Mouse (Mus musculus) left cerebral cortex, adult 11 months (tissue): ENCODE results near the gene Hps1.

Experiments used
- DNase-seq: peaks from one replicate; pipeline ENCODE4 v3.0.0; 2022; ENCODE audit warnings: low spot score

Gene Hps1

GRCm38 (mm10) chr19:42755148-42755870 lies 24.5 kb downstream of the Hps1 start:
- no peak for DNase-seq

GRCm38 (mm10) chr19:42753141-42753917 lies 26.4 kb downstream of the Hps1 start:
- peak; percentile 15 for DNase-seq

DNA sequence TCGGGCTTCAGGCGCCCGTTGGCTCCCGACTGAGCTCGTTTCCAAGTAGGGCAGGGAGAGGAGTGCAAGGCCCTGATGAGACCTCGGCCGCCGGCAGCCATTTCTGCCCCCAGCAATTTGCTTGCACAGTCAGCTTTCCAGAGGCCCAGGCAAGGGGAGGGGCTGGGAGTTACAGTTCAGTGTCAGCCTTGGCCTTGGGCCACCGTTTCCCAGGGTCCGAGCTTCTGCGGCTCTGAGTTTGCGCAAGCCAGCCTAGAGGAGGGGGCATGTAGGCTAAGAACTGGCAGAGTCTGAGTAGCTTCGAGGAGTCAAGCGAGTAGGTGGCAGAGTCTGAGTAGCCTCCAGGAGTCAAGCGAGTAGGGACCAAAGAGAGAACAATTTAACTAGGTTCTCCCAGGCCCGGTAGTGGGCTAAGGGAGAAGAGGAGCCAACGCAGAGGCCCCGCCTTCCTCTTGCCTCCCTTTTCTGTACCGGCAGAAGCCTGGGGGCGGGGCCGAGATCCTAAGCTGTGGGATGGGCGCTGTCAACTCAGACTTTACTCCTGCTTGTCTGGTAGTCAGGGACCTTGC lies 27.3 kb downstream of the Hps1 start, which contains the start of gene Pyroxd2:
Gene Pyroxd2, minus strand, starts transcription at position 413 of the 569 bp plus-strand sequence.
- DNase-seq: peak; percentile 22

- no peak for DNase-seq
Observed at GRCm38 (mm10) chr19:42750196-42750595, 29.6 kb downstream of the Hps1 start.

- no peak for DNase-seq
Observed at GRCm38 (mm10) chr19:42746702-42747101, 33.1 kb downstream of the Hps1 start.

DNA sequence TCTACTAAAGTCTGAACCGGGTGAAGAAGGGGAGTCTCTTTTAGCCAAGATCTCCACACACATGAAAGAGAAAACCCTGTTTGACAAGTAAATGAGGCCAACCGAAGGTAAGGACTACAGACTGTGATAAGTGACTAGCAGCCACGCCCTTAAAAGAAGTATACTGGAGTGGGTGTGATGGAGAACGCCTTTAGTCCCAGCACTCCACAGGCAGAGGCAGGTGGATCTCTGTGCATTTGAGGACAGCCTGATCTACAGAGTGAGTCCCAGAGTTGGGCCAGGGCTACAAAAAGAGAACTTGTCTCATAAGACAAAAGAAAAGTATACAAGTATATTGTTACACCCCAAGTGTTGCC lies 33.9 kb downstream of the Hps1 start:
- DNase-seq: no peak

DNA sequence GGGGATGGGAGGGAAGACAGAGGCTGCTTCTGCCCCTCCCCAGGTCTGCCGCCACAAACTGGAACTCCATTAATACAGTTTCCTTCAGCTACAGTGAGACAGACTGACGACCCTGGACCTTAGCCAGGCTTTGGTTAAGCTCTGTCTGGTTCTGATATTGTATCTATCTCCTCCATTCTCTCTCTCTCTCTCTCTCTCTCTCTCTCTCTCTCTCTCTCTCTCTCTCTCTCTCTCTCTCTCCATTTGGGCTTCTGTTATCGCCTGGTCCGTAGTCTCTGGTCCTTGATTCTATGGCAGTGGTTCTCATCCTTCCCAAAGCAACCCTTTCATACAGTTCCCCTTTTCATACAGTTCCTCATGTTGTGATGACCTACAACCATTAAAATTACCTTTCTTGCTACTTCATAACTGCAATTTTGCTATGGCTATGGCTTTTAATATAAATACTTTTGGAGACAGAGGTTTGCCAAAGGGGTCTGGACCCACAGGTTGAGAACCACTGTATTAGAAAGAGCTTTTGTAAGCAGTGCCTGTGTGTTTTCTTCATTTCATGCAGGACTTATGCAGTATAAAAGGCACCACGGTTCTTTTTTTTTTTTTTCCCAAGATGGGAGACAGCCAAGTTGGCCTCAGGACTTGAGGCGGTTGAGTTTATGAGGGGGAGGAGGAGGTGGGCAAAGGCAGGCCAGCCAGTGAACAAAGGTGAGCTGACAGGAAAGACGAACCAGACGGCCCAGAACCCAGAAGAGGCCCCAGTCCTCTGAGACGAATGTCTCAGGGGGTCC lies 34.5 kb downstream of the Hps1 start:
- DNase-seq: no peak

DNA sequence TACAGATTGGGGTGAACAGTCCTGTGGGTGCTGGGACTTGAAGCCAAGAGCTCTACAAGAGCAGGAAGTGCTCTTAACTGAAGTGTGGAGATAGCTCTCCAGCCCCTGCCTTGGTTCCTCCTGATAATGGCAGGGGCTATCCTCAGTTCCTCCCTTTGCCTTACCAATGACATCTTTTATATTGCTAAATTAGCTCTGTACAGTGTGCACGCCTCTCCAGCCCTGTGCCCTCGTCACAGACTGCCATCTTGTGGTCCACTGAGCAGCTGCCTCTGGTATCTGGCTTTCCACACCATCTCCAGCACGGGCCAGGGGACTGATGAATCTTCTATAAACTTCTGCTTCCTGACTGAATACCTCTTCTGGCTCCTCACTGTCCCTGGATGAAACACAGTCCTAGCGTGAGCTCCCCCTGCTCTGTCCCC lies 35.6 kb downstream of the Hps1 start:
- peak; percentile 29 for DNase-seq

DNA sequence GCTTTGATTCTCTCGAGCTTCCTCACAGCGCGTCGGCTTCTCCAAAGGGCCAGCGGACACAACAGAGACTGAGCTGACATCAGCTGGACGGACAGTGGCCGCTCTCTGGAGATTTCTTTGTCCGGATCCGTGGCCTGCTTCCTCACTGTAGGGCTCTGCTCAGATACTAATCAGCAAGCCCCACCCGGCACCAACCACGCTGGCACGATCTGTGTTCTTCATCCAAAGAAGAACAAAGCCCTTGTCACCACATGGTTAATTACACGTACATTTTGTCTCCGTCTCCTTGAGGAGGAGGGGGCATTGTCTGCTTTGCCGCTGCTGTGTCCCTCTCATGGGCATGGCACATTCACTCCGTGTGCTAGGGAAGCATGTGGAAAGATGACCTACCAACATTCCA lies 36.5 kb downstream of the Hps1 start:
- DNase-seq: no peak

DNA sequence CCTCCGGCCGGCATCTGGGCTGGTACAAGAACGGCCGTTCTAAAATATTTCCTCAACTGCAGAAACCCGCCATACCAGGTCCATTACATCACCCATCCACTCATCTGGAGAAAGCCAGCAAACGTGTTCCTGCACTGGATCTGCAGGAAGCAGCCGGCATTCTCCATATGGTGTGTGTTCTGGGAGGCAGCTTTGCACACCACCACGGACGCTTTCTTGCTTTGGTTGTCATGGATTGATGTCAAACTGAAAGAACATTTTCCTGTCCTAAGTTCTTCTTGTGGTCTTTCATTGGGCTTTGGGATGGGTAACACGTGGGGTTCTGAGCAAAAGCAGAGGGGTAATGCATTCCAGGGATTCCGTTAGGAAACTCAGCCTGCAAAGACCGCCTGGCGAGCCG lies 37.9 kb downstream of the Hps1 start:
- DNase-seq: peak; percentile 17

DNA sequence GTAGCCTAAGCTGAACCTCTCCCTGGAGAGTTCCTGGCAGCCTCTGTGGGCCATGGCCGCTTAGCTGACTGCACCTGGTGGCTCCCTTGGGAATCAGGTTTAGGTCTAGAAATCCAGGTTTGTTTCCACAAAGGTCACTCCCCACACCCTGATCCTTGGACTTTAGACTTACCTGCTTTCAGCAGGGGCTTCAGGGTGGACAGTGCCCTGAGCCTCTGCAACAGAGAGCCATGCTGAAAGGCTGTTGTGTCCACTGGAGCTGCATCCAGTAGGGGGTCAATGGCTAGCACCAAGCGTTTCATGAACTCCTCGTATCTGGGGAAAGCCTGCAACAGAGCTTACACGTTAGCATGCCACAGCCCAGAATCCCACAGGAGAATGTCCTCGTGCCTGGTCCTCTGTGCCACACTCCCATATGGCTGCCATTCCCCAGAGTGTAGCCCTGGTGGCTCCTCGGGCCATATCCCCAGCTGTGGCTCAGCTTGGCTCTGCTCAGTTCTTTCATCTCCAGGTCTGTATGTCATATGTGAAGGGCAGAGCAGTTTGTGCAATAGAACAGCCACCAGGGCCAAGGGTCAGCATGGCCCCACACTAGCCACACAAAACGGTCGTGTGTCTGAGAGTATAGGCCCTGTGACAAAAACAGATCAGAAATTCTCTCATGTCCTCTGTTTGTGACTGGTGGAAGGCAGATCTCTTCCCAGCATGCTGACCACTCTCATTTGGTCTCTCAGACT lies 39.4 kb downstream of the Hps1 start:
- DNase-seq: no peak

GRCm38 (mm10) chr19:42739734-42740133 lies 40.0 kb downstream of the Hps1 start:
- DNase-seq: no peak

DNA sequence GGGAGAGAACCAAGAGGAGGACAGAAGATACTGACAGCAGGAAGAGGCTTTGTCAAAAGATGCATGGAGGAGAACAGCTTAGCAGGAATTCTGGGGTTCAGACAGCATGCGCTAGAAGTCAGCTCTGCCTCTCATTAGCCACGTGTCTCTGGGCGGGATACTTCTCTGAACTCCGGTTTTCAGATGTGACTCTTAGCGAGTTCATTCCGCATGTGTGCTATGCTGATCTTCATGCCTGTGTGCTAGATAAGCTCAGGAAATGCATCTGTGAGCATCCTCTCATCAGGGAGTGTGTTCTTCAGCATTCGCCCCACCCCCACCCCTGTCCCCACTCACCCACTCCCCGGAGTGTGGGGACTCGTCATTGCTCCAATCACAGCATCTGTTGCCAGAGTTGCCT lies 42.0 kb downstream of the Hps1 start:
- no peak for DNase-seq

GRCm38 (mm10) chr19:42734982-42735381 lies 44.8 kb downstream of the Hps1 start:
- no peak for DNase-seq

DNA sequence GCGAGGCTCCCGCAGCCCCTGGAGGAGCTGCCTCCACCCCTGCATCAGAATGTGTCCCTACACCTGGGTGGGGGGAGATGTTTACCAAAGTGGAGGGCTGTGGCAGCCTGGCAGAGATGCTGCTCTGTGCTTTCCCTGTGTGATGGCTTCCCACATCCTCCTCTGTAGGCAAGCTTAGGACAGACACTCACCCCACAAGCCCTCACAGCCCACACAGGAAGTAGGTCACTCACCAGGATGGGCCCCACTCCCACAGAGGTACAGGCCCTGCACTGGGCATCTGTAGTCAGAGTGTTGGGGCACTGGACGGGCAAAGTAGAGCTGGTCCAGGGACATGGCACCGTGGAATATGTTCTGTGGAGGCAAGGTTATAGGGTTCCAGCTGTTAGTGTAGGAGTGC lies 52.4 kb downstream of the Hps1 start:
- DNase-seq: no peak

GRCm38 (mm10) chr19:42726766-42727165 lies 53.0 kb downstream of the Hps1 start:
- DNase-seq: no peak

- no peak for DNase-seq
Observed at GRCm38 (mm10) chr19:42725973-42726350, 53.8 kb downstream of the Hps1 start.

- no peak for DNase-seq
Observed at GRCm38 (mm10) chr19:42725056-42725972, 54.5 kb downstream of the Hps1 start.

- no peak for DNase-seq
Observed at GRCm38 (mm10) chr19:42723302-42723701, 56.5 kb downstream of the Hps1 start.

GRCm38 (mm10) chr19:42722500-42722899 lies 57.3 kb downstream of the Hps1 start:
- no peak for DNase-seq

- no peak for DNase-seq
Observed at GRCm38 (mm10) chr19:42718101-42718500, 61.7 kb downstream of the Hps1 start.
